27 mouse cellular contexts compared by ENCODE assay signal in the genomic region with DNA sequence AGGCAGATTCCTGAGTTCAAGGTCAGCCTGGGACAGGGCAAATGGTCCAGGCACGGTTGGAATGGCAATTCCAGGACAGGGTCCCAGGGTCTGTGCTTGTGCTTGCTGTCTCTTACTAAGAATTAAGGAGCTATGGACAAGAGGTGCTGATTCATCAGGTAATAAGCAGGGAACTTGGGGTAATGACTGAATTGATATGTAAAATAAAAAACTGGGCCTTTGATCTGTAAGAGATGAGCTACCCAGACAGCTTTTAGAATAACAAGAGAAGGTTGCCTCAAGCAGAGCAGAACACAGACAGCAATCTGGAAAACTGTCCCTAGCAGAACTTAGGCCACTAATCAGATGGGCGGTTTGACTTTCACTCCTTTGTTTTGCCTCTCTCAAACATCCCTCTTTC.
"Had no signal": no experiment of that assay in that cellular context is flagged by ENCODE, and none has a peak within 500 bp of the region (broad histone marks: within the 10 kb centered on the region; RNA-seq: fewer than 3 reads in every experiment).

No protein-coding gene starts in this region.

- H3K4me3 ChIP-seq: gastrocnemius, adult 2 months; heart, embryonic 10.5 days; heart, embryonic 12.5 days; hindbrain, embryonic 10.5 days; hindbrain, embryonic 13.5 days; hindbrain, embryonic 15.5 days; intestine, embryonic 15.5 days; layer of hippocampus, adult 2 months; left cerebral cortex, adult 2 months; limb, embryonic 10.5 days; limb, embryonic 12.5 days; liver, embryonic 13.5 days; liver, embryonic 15.5 days had no signal

- H3K27me3 ChIP-seq: heart, embryonic 12.5 days; hindbrain, embryonic 13.5 days; hindbrain, embryonic 15.5 days; intestine, embryonic 15.5 days; limb, embryonic 12.5 days; liver, embryonic 13.5 days; liver, embryonic 15.5 days had no signal

- ATAC-seq: hindbrain, postnatal 0 days; intestine, embryonic 15.5 days; intestine, postnatal 0 days had no signal

- H3K4me2 ChIP-seq: heart, embryonic 12.5 days; hindbrain, embryonic 13.5 days; hindbrain, embryonic 15.5 days; intestine, embryonic 15.5 days; limb, embryonic 12.5 days; liver, embryonic 11.5 days; liver, embryonic 13.5 days; liver, embryonic 15.5 days had no signal

- H3K9me3 ChIP-seq: heart, embryonic 10.5 days; hindbrain, embryonic 10.5 days; hindbrain, embryonic 13.5 days; hindbrain, embryonic 15.5 days; intestine, embryonic 15.5 days; limb, embryonic 10.5 days; limb, embryonic 12.5 days; liver, embryonic 13.5 days; liver, embryonic 15.5 days had no signal

- H3K36me3 ChIP-seq: heart, embryonic 10.5 days; heart, embryonic 12.5 days; hindbrain, embryonic 10.5 days; hindbrain, embryonic 13.5 days; hindbrain, embryonic 15.5 days; intestine, embryonic 15.5 days; limb, embryonic 10.5 days; limb, embryonic 12.5 days; liver, embryonic 13.5 days; liver, embryonic 15.5 days had no signal

- H3K4me1 ChIP-seq: heart, embryonic 10.5 days; heart, embryonic 12.5 days; hindbrain, embryonic 10.5 days; hindbrain, embryonic 13.5 days; hindbrain, embryonic 15.5 days; intestine, embryonic 15.5 days; limb, embryonic 10.5 days; limb, embryonic 12.5 days; liver, embryonic 13.5 days; liver, embryonic 15.5 days had no signal

- DNase-seq: gastrocnemius, adult 2 months; gastrocnemius, postnatal 10 days; gastrocnemius, postnatal 25 days; heart, adult 18-20 months; heart, postnatal 10 days; heart, postnatal 4 days; kidney, adult 18-20 months; kidney, adult 8-10 months; kidney, postnatal 10 days; kidney, postnatal 25 days; kidney, postnatal 4 days; liver; liver, embryonic 13.5 days had no signal

- H3K27ac ChIP-seq: gastrocnemius, adult 2 months; heart, embryonic 10.5 days; hindbrain, embryonic 10.5 days; hindbrain, embryonic 13.5 days; hindbrain, embryonic 15.5 days; hindbrain, postnatal 0 days; intestine, embryonic 15.5 days; layer of hippocampus, adult 2 months; left cerebral cortex, adult 2 months; limb, embryonic 10.5 days; limb, embryonic 12.5 days; liver, embryonic 13.5 days; liver, embryonic 15.5 days had no signal

- H3K9ac ChIP-seq: heart, embryonic 12.5 days; hindbrain, embryonic 13.5 days; hindbrain, embryonic 15.5 days; intestine, embryonic 15.5 days; limb, embryonic 12.5 days; liver, embryonic 13.5 days; liver, embryonic 15.5 days had no signal
